Mouse (Mus musculus) kidney, postnatal 0 days (tissue): ENCODE measurements around the gene Dcst2. TPM values are rescaled to one million over a fixed set of nuclear protein-coding genes. Genes with fewer than 3 reads are reported as not detected.

Experiments used
- ATAC-seq: fragments of 200-750 bp; cut with Nextera tagmentation; replicated peaks from 2 replicates; pipeline ENCODE4 v1.8.0; 2017; ENCODE audit warnings: low read depth, moderate number of reproducible peaks, moderate TSS enrichment, moderate library complexity; ENCODE audit not compliant: low FRiP score
- DNase-seq: peaks from one replicate; pipeline ENCODE4 v3.0.0-alpha.2; 2016; ENCODE audit warnings: low spot score
- H3K27ac ChIP-seq: fragments of 300-500 bp; sonication (generic); 2 replicates; pipeline ENCODE4 v1.5.1; 2014; ENCODE audit warnings: mild to moderate bottlenecking
- H3K27me3 ChIP-seq: fragments of 300-500 bp; sonication (generic); 2 replicates; pipeline ENCODE4 v1.6.1; 2014; ENCODE audit warnings: low read length, mixed read lengths; ENCODE audit not compliant: insufficient read depth
- H3K36me3 ChIP-seq: fragments of 300-500 bp; sonication (generic); 2 replicates; pipeline ENCODE4 v1.6.1; 2014; ENCODE audit warnings: low read length, mixed read lengths; ENCODE audit not compliant: insufficient read depth
- H3K4me1 ChIP-seq: fragments of 300-500 bp; sonication (generic); replicated peaks from 2 replicates; pipeline ENCODE4 v1.6.1; 2014; ENCODE audit warnings: antibody characterized with exemption, low read length, mixed read lengths; ENCODE audit not compliant: insufficient read depth
- H3K4me2 ChIP-seq: fragments of 300-500 bp; sonication (generic); 2 replicates; pipeline ENCODE4 v1.6.1; 2014; ENCODE audit warnings: mild to moderate bottlenecking, low read length, moderate library complexity, mixed read lengths
- H3K4me3 ChIP-seq: fragments of 300-500 bp; sonication (generic); replicated peaks from 2 replicates; pipeline ENCODE4 v1.5.1; 2014; ENCODE audit warnings: low read depth, low read length
- H3K9ac ChIP-seq: fragments of 300-500 bp; sonication (generic); 2 replicates; pipeline ENCODE4 v1.6.1; 2014; ENCODE audit warnings: low read depth, low read length
- H3K9me3 ChIP-seq: fragments of 300-500 bp; sonication (generic); replicated peaks from 2 replicates; pipeline ENCODE4 v1.6.1; 2016; ENCODE audit warnings: low read length, inconsistent platforms, mixed read lengths
- CTCF ChIP-seq: IDR thresholded peaks from 2 replicates; pipeline ENCODE4 v1.5.1; 2016; ENCODE audit warnings: antibody characterized with exemption, low read depth, mild to moderate bottlenecking, moderate library complexity
- WGBS: fragments of 180-500 bp; shearing (Covaris S2); extraction: QIAGEN DNeasy Blood & Tissue Kit; methylation state at CpG from one replicate; pipeline ENCODE4 v1.1.7; 2014; 5-methylcytosine and 5-hydroxymethylcytosine counted together
- polyA plus RNA-seq: library from polyadenylated mRNA; unstranded; fragments of >200 nt; fragmentation: Nextera tagmentation; extraction: Ambion mirVana; gene quantifications from 2 replicates; pipeline ENCODE4 v1.2.1, GENCODE M21; 2015

The Dcst2 gene
- polyA plus RNA-seq, 1 experiment from 2014 or later = 0.62 TPM

- Histone ChIP-seq H3K27ac (no peak within 1 kb of the TSS), H3K4me2 (no peak within 1 kb of the TSS), H3K36me3 (no peaks in the 10 kb centered on the region), H3K9me3 (no peaks in the 10 kb centered on the region), H3K4me1 (no peaks in the 10 kb centered on the region), H3K9ac (no peak within 1 kb of the TSS), H3K4me3 (no peak within 1 kb of the TSS), H3K27me3 (no peaks in the 10 kb centered on the region)
- DNase-seq = no peak
- TF ChIP-seq CTCF = no peak
- ATAC-seq = no peak
- 86% methylated on average over 11 of the region's 11 CpGs for WGBS
Measured at GRCm38 (mm10) chr3:89365153-89365485, 3.3 kb downstream of the Dcst2 start, which contains the start of gene Dcst1. Dcst1 (minus strand) TSS chr3:89365253.

GRCm38 (mm10) chr3:89365486-89366414, 4.0 kb downstream of the Dcst2 start:
- no peak for TF ChIP-seq CTCF
- 61% methylated on average over 20 of the region's 20 CpGs for WGBS
- Histone ChIP-seq H3K4me1 (no peaks in the 10 kb centered on the region), H3K9ac (no peak overlapping the region), H3K27me3 (no peaks in the 10 kb centered on the region), H3K9me3 (no peaks in the 10 kb centered on the region), H3K36me3 (no peaks in the 10 kb centered on the region), H3K27ac (no peak overlapping the region), H3K4me2 (no peak overlapping the region), H3K4me3 (no peak overlapping the region)
- DNase-seq (no peak), ATAC-seq (peak; percentile 34; the same call in 1 of the 2 replicates)

GRCm38 (mm10) chr3:89367338-89367737, 5.6 kb downstream of the Dcst2 start:
- H3K27ac ChIP-seq = no peak overlapping the region
- no peak overlapping the region for H3K4me3 ChIP-seq
- DNase-seq (no peak), ATAC-seq (no peak)
- no peaks in the 10 kb centered on the region for H3K9me3 ChIP-seq
- WGBS = 47% methylated on average over 11 of the region's 11 CpGs
- H3K9ac ChIP-seq = no peak overlapping the region
- H3K27me3 ChIP-seq = no peaks in the 10 kb centered on the region
- H3K4me2 ChIP-seq = no peak overlapping the region
- no peak for TF ChIP-seq CTCF
- no peaks in the 10 kb centered on the region for H3K4me1 ChIP-seq
- H3K36me3 ChIP-seq = no peaks in the 10 kb centered on the region

- WGBS = 47% methylated on average over 5 of the region's 5 CpGs
- Histone ChIP-seq H3K36me3 (no peaks in the 10 kb centered on the region), H3K9ac (no peak overlapping the region), H3K27me3 (no peaks in the 10 kb centered on the region), H3K27ac (no peak overlapping the region), H3K4me2 (no peak overlapping the region), H3K4me1 (peaks cover 4% of the 10 kb centered on the region; the same call in 1 of the 2 replicates), H3K4me3 (no peak overlapping the region), H3K9me3 (no peaks in the 10 kb centered on the region)
- ATAC-seq (no peak), DNase-seq (no peak)
- TF ChIP-seq CTCF = no peak
Measured at GRCm38 (mm10) chr3:89373581-89374231, 11.9 kb downstream of the Dcst2 start.

- TF ChIP-seq CTCF = no peak
- ATAC-seq = no peak
- 81% methylated on average over 4 of the region's 4 CpGs for WGBS
- 0 out of 2 replicates have a peak, but pooled peaks cover 12% of the 10 kb centered on the region for H3K36me3 ChIP-seq
- no peak overlapping the region for H3K9ac ChIP-seq
- H3K4me1 ChIP-seq = peaks cover 4% of the 10 kb centered on the region; the same call in 1 of the 2 replicates
- no peak overlapping the region for H3K4me3 ChIP-seq
- no peaks in the 10 kb centered on the region for H3K9me3 ChIP-seq
- peak overlapping the region; percentile 70; the same call in 1 of the 2 replicates for H3K27ac ChIP-seq
- H3K4me2 ChIP-seq = peak overlapping the region; percentile 60
- no peak for DNase-seq
- H3K27me3 ChIP-seq = no peaks in the 10 kb centered on the region
Measured at GRCm38 (mm10) chr3:89377831-89378230, 16.1 kb downstream of the Dcst2 start.

GRCm38 (mm10) chr3:89378394-89379067, 16.8 kb downstream of the Dcst2 start:
- Histone ChIP-seq H3K27me3 (no peaks in the 10 kb centered on the region), H3K9me3 (no peaks in the 10 kb centered on the region), H3K27ac (peak overlapping the region; percentile 70), H3K4me2 (peak overlapping the region; percentile 60), H3K4me1 (peaks cover 4% of the 10 kb centered on the region; the same call in 1 of the 2 replicates), H3K4me3 (peak overlapping the region; percentile 42), H3K36me3 (0 out of 2 replicates have a peak, but pooled peaks cover 12% of the 10 kb centered on the region), H3K9ac (peak overlapping the region; percentile 60)
- DNase-seq (peak; percentile 92), ATAC-seq (peak; percentile 88)
- TF ChIP-seq CTCF = peak; percentile 92
- WGBS = 1% methylated on average over 27 of the region's 29 CpGs
